Mouse (Mus musculus): ENCODE measurements around the gene Nr3c2. TPM values are rescaled to one million over a fixed set of nuclear protein-coding genes. Genes with fewer than 3 reads are reported as not detected.
A peak's percentile ranks its signal among the peaks of the same experiment; 100 is the strongest.

Gene Nr3c2
- polyA plus RNA-seq, 1 experiment from 2014 or later = 6.0 TPM

GRCm38 (mm10) chr8:77169757-77170438 is 270.7 kb downstream of the Nr3c2 start:
- no peak overlapping the region for H3K4me3 ChIP-seq (replicated peaks; ENCODE audit: low read length)
- no peak overlapping the region for H3K9ac ChIP-seq
- no peaks in the 10 kb centered on the region for H3K36me3 ChIP-seq (replicated peaks; ENCODE audit: control insufficient read depth, insufficient read depth)
- H3K9me3 ChIP-seq (ENCODE audit: control insufficient read depth, low read length) = no peaks in the 10 kb centered on the region
- DNase-seq (ENCODE audit: low spot score) (no peak), ATAC-seq (ENCODE audit: low FRiP score) (no peak)
- H3K4me2 ChIP-seq (replicated peaks) = no peak overlapping the region
- no peak overlapping the region for H3K27ac ChIP-seq
- no peaks in the 10 kb centered on the region for H3K4me1 ChIP-seq (replicated peaks; ENCODE audit: control insufficient read depth, insufficient read depth, low read length)
- no peaks in the 10 kb centered on the region for H3K27me3 ChIP-seq (ENCODE audit: control insufficient read depth, insufficient read depth, low read length)
- 93% methylated on average over 4 of the region's 4 CpGs for WGBS

DNA sequence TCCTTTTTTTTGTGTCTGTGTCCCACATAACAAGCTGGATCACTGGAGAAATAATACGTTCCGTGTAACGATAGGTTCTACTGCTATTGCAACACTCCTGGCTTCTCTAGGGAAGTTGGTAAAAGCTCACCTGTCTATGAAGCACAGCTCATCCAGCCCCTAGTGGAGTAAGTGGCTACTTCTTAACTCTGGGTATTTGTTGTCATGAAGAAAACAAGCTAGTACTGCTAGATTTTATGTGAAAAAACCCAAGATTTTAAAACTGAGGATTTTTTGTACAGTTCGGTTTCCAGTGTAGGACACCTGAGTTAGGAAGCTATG is 271.2 kb downstream of the Nr3c2 start:
- Histone ChIP-seq H3K4me1 (replicated peaks; ENCODE audit: control insufficient read depth, insufficient read depth, low read length) (no peaks in the 10 kb centered on the region), H3K27me3 (ENCODE audit: control insufficient read depth, insufficient read depth, low read length) (no peaks in the 10 kb centered on the region), H3K27ac (no peak overlapping the region), H3K9ac (no peak overlapping the region), H3K4me2 (replicated peaks) (no peak overlapping the region), H3K9me3 (ENCODE audit: control insufficient read depth, low read length) (no peaks in the 10 kb centered on the region), H3K36me3 (replicated peaks; ENCODE audit: control insufficient read depth, insufficient read depth) (no peaks in the 10 kb centered on the region), H3K4me3 (replicated peaks; ENCODE audit: low read length) (no peak overlapping the region)
- ATAC-seq (ENCODE audit: low FRiP score) (no peak), DNase-seq (ENCODE audit: low spot score) (no peak)
- 97% methylated on average over 4 of the region's 4 CpGs for WGBS

- ATAC-seq (ENCODE audit: low FRiP score) = no peak
- Histone ChIP-seq H3K27ac (no peak overlapping the region), H3K9ac (no peak overlapping the region), H3K9me3 (ENCODE audit: control insufficient read depth, low read length) (no peaks in the 10 kb centered on the region), H3K4me3 (replicated peaks; ENCODE audit: low read length) (no peak overlapping the region), H3K36me3 (replicated peaks; ENCODE audit: control insufficient read depth, insufficient read depth) (no peaks in the 10 kb centered on the region), H3K4me2 (replicated peaks) (no peak overlapping the region), H3K4me1 (replicated peaks; ENCODE audit: control insufficient read depth, insufficient read depth, low read length) (no peaks in the 10 kb centered on the region), H3K27me3 (ENCODE audit: control insufficient read depth, insufficient read depth, low read length) (no peaks in the 10 kb centered on the region)
- 69% methylated on average over 12 of the region's 12 CpGs for WGBS
- DNase-seq (ENCODE audit: low spot score) = no peak
Observed at GRCm38 (mm10) chr8:77173075-77173657, 273.9 kb downstream of the Nr3c2 start.

GRCm38 (mm10) chr8:77173736-77174135 is 274.5 kb downstream of the Nr3c2 start:
- no peaks in the 10 kb centered on the region for H3K4me1 ChIP-seq (replicated peaks; ENCODE audit: control insufficient read depth, insufficient read depth, low read length)
- no peaks in the 10 kb centered on the region for H3K9me3 ChIP-seq (ENCODE audit: control insufficient read depth, low read length)
- DNase-seq (ENCODE audit: low spot score) (no peak), ATAC-seq (ENCODE audit: low FRiP score) (no peak)
- no peak overlapping the region for H3K9ac ChIP-seq
- no peak overlapping the region for H3K4me3 ChIP-seq (replicated peaks; ENCODE audit: low read length)
- no peak overlapping the region for H3K27ac ChIP-seq
- H3K36me3 ChIP-seq (replicated peaks; ENCODE audit: control insufficient read depth, insufficient read depth) = no peaks in the 10 kb centered on the region
- no peak overlapping the region for H3K4me2 ChIP-seq (replicated peaks)
- H3K27me3 ChIP-seq (ENCODE audit: control insufficient read depth, insufficient read depth, low read length) = no peaks in the 10 kb centered on the region
- WGBS = 55% methylated on average over 3 of the region's 3 CpGs

DNA sequence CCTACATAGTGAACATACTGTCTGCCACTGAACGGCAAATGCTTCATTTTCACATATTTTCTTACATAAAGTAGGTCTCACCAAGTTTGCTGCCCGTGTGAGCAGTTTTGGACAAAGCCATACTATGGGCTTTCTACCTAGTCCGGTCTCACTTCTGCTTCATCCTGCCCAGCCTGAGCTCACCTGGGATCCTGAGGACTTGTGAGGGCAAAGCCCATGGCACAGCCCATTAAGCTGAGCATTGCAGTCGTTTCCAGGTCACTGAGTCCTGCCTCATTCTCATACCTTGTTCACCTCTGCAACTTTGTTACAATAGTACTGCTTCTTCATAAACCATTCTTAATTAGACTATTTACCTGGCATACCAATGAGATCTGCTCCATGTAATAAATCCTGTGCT is 276.2 kb downstream of the Nr3c2 start:
- no peak overlapping the region for H3K4me3 ChIP-seq (replicated peaks; ENCODE audit: low read length)
- no peak for ATAC-seq (ENCODE audit: low FRiP score)
- H3K4me2 ChIP-seq (replicated peaks) = no peak overlapping the region
- H3K9me3 ChIP-seq (ENCODE audit: control insufficient read depth, low read length) = no peaks in the 10 kb centered on the region
- no peaks in the 10 kb centered on the region for H3K27me3 ChIP-seq (ENCODE audit: control insufficient read depth, insufficient read depth, low read length)
- no peaks in the 10 kb centered on the region for H3K4me1 ChIP-seq (replicated peaks; ENCODE audit: control insufficient read depth, insufficient read depth, low read length)
- no peaks in the 10 kb centered on the region for H3K36me3 ChIP-seq (replicated peaks; ENCODE audit: control insufficient read depth, insufficient read depth)
- no peak for DNase-seq (ENCODE audit: low spot score)
- WGBS = 90% methylated on average over 4 of the region's 4 CpGs
- H3K9ac ChIP-seq = no peak overlapping the region
- H3K27ac ChIP-seq = no peak overlapping the region

GRCm38 (mm10) chr8:77176343-77176742 is 277.1 kb downstream of the Nr3c2 start:
- H3K4me2 ChIP-seq (replicated peaks) = no peak overlapping the region
- H3K27ac ChIP-seq = no peak overlapping the region
- H3K9me3 ChIP-seq (ENCODE audit: control insufficient read depth, low read length) = no peaks in the 10 kb centered on the region
- ATAC-seq (ENCODE audit: low FRiP score) = no peak; the same call in 1 of the 2 replicates
- no peaks in the 10 kb centered on the region for H3K36me3 ChIP-seq (replicated peaks; ENCODE audit: control insufficient read depth, insufficient read depth)
- no peaks in the 10 kb centered on the region for H3K4me1 ChIP-seq (replicated peaks; ENCODE audit: control insufficient read depth, insufficient read depth, low read length)
- 79% methylated on average over 4 of the region's 4 CpGs for WGBS
- H3K9ac ChIP-seq = no peak overlapping the region
- no peak for DNase-seq (ENCODE audit: low spot score)
- no peaks in the 10 kb centered on the region for H3K27me3 ChIP-seq (ENCODE audit: control insufficient read depth, insufficient read depth, low read length)
- no peak overlapping the region for H3K4me3 ChIP-seq (replicated peaks; ENCODE audit: low read length)

- no peaks in the 10 kb centered on the region for H3K27me3 ChIP-seq (ENCODE audit: control insufficient read depth, insufficient read depth, low read length)
- H3K9me3 ChIP-seq (ENCODE audit: control insufficient read depth, low read length) = no peaks in the 10 kb centered on the region
- H3K27ac ChIP-seq = no peak overlapping the region
- ATAC-seq (ENCODE audit: low FRiP score) (no peak), DNase-seq (ENCODE audit: low spot score) (no peak)
- no peak overlapping the region for H3K9ac ChIP-seq
- H3K4me1 ChIP-seq (replicated peaks; ENCODE audit: control insufficient read depth, insufficient read depth, low read length) = 0 out of 2 replicates have a peak, but pooled peaks cover 4% of the 10 kb centered on the region
- no peaks in the 10 kb centered on the region for H3K36me3 ChIP-seq (replicated peaks; ENCODE audit: control insufficient read depth, insufficient read depth)
- H3K4me3 ChIP-seq (replicated peaks; ENCODE audit: low read length) = no peak overlapping the region
- WGBS = 94% methylated on average over 28 of the region's 28 CpGs
- H3K4me2 ChIP-seq (replicated peaks) = no peak overlapping the region
Observed at GRCm38 (mm10) chr8:77185816-77186215, 286.6 kb downstream of the Nr3c2 start.

- Histone ChIP-seq H3K4me3 (replicated peaks; ENCODE audit: low read length) (no peak overlapping the region), H3K9me3 (ENCODE audit: control insufficient read depth, low read length) (no peaks in the 10 kb centered on the region), H3K27me3 (ENCODE audit: control insufficient read depth, insufficient read depth, low read length) (no peaks in the 10 kb centered on the region), H3K4me2 (replicated peaks) (no peak overlapping the region), H3K36me3 (replicated peaks; ENCODE audit: control insufficient read depth, insufficient read depth) (no peaks in the 10 kb centered on the region), H3K4me1 (replicated peaks; ENCODE audit: control insufficient read depth, insufficient read depth, low read length) (0 out of 2 replicates have a peak, but pooled peaks cover 4% of the 10 kb centered on the region), H3K9ac (no peak overlapping the region), H3K27ac (no peak overlapping the region)
- ATAC-seq (ENCODE audit: low FRiP score) = peak; percentile 34; the same call in 1 of the 2 replicates
- DNase-seq (ENCODE audit: low spot score) = no peak
- WGBS = 58% methylated on average over 9 of the region's 9 CpGs
Observed at GRCm38 (mm10) chr8:77186914-77187536, 287.8 kb downstream of the Nr3c2 start.

DNA sequence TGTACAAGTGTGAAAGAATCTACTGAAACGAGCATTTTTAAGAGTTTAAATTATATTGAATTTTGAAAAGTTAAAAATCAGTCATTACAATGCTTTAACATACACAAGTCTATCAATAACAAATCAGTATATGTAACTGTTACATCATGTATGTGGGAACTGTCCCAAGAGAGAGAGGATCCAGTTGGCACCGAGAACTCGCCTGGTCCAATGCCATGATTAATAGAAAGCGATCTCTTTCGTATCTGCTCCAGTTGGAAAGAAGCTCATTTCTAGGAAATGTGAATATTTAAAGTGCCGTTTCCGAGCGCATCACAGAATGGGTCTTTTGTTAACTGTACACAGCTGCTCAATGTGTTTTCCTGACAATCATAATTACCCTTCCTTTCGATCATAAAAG is 288.5 kb downstream of the Nr3c2 start:
- no peaks in the 10 kb centered on the region for H3K9me3 ChIP-seq (ENCODE audit: control insufficient read depth, low read length)
- H3K27me3 ChIP-seq (ENCODE audit: control insufficient read depth, insufficient read depth, low read length) = no peaks in the 10 kb centered on the region
- H3K4me1 ChIP-seq (replicated peaks; ENCODE audit: control insufficient read depth, insufficient read depth, low read length) = 0 out of 2 replicates have a peak, but pooled peaks cover 4% of the 10 kb centered on the region
- no peaks in the 10 kb centered on the region for H3K36me3 ChIP-seq (replicated peaks; ENCODE audit: control insufficient read depth, insufficient read depth)
- no peak overlapping the region for H3K9ac ChIP-seq
- DNase-seq (ENCODE audit: low spot score) = peak; percentile 29
- H3K4me2 ChIP-seq (replicated peaks) = no peak overlapping the region
- H3K4me3 ChIP-seq (replicated peaks; ENCODE audit: low read length) = no peak overlapping the region
- ATAC-seq (ENCODE audit: low FRiP score) = no peak
- no peak overlapping the region for H3K27ac ChIP-seq
- 66% methylated on average over 9 of the region's 9 CpGs for WGBS

All from hindbrain, embryonic 14.5 days (tissue).